Mouse (Mus musculus) midbrain, embryonic 16.5 days (tissue): Measurements from ENCODE around the gene Daam2. TPM values are rescaled to one million over a fixed set of nuclear protein-coding genes. Genes with fewer than 3 reads are reported as not detected.

Experiments used
- ATAC-seq: fragments of 200-750 bp; cut with Nextera tagmentation; 2 replicates; pipeline ENCODE4 v1.8.0; 2017; ENCODE audit warnings: moderate TSS enrichment
- H3K27ac ChIP-seq: fragments of 300-500 bp; sonication (generic); 2 replicates; pipeline ENCODE4 v1.5.1; 2014; ENCODE audit warnings: mild to moderate bottlenecking, low read length, mixed read lengths
- H3K27me3 ChIP-seq: fragments of 300-500 bp; sonication (generic); 2 replicates; pipeline ENCODE4 v1.6.1; 2014; ENCODE audit warnings: low read depth, low read length, mixed read lengths; ENCODE audit not compliant: control insufficient read depth, insufficient read depth
- H3K36me3 ChIP-seq: fragments of 300-500 bp; sonication (generic); 2 replicates; pipeline ENCODE4 v1.6.1; 2014; ENCODE audit warnings: mild to moderate bottlenecking, low read length, moderate library complexity, mixed read lengths; ENCODE audit not compliant: control insufficient read depth, insufficient read depth
- H3K4me1 ChIP-seq: fragments of 300-500 bp; sonication (generic); 2 replicates; pipeline ENCODE4 v1.6.1; 2014; ENCODE audit warnings: mild to moderate bottlenecking, low read length, mixed read lengths; ENCODE audit not compliant: control insufficient read depth, insufficient read depth
- H3K4me2 ChIP-seq: fragments of 300-500 bp; sonication (generic); 2 replicates; pipeline ENCODE4 v1.6.1; 2014; ENCODE audit warnings: mild to moderate bottlenecking, low read length, mixed read lengths
- H3K4me3 ChIP-seq: fragments of 300-500 bp; sonication (generic); 2 replicates; pipeline ENCODE4 v1.5.1; 2014; ENCODE audit warnings: low read depth, mild to moderate bottlenecking, low read length, moderate library complexity, mixed read lengths
- H3K9ac ChIP-seq: fragments of 300-500 bp; sonication (generic); 2 replicates; pipeline ENCODE4 v1.6.1; 2014; ENCODE audit warnings: low read depth, low read length, mixed read lengths
- H3K9me3 ChIP-seq: fragments of 300-500 bp; sonication (generic); replicated peaks from 2 replicates; pipeline ENCODE4 v1.6.1; 2014; ENCODE audit warnings: mild to moderate bottlenecking, low read length, mixed read lengths; ENCODE audit not compliant: control insufficient read depth, poor library complexity, severe bottlenecking
- WGBS: fragments of 180-500 bp; shearing (Covaris S2); extraction: QIAGEN DNeasy Blood & Tissue Kit; methylation state at CpG from one replicate; pipeline ENCODE4 v1.1.7; 2014; 5-methylcytosine and 5-hydroxymethylcytosine counted together
- polyA plus RNA-seq: library from polyadenylated mRNA; unstranded; fragments of >200 nt; fragmentation: Nextera tagmentation; extraction: Ambion mirVana; gene quantifications from 2 replicates; pipeline ENCODE4 v1.2.1, GENCODE M21; 2015

Gene Daam2
- polyA plus RNA-seq, 1 experiment from 2014 or later: 1.8 TPM

- Histone ChIP-seq H3K9ac (no peak overlapping the region), H3K27me3 (no peaks in the 10 kb centered on the region), H3K9me3 (no peaks in the 10 kb centered on the region), H3K36me3 (peaks cover 10% of the 10 kb centered on the region), H3K4me1 (no peaks in the 10 kb centered on the region), H3K4me3 (no peak overlapping the region), H3K4me2 (no peak overlapping the region), H3K27ac (no peak overlapping the region)
- 84% methylated on average over 6 of the region's 6 CpGs for WGBS
- no peak for ATAC-seq
Measured at GRCm38 (mm10) chr17:49436631-49437030, 127.5 kb downstream of the Daam2 start.

GRCm38 (mm10) chr17:49435081-49435480 lies 129.1 kb downstream of the Daam2 start:
- H3K9ac ChIP-seq: no peak overlapping the region
- no peak overlapping the region for H3K27ac ChIP-seq
- H3K4me3 ChIP-seq: no peak overlapping the region
- no peak overlapping the region for H3K4me2 ChIP-seq
- no peak for ATAC-seq
- peaks cover under 1% of the 10 kb centered on the region; the same call in 1 of the 2 replicates for H3K4me1 ChIP-seq
- 92% methylated on average over 10 of the region's 10 CpGs for WGBS
- no peaks in the 10 kb centered on the region for H3K27me3 ChIP-seq
- H3K36me3 ChIP-seq: peaks cover 10% of the 10 kb centered on the region
- H3K9me3 ChIP-seq: no peaks in the 10 kb centered on the region

- no peak for ATAC-seq
- H3K4me3 ChIP-seq: no peak overlapping the region
- H3K27ac ChIP-seq: no peak overlapping the region
- WGBS: 73% methylated on average over 6 of the region's 6 CpGs
- no peaks in the 10 kb centered on the region for H3K9me3 ChIP-seq
- no peaks in the 10 kb centered on the region for H3K27me3 ChIP-seq
- no peak overlapping the region for H3K9ac ChIP-seq
- no peak overlapping the region for H3K4me2 ChIP-seq
- H3K4me1 ChIP-seq: peaks cover 5% of the 10 kb centered on the region
- H3K36me3 ChIP-seq: peaks cover 10% of the 10 kb centered on the region
Measured at GRCm38 (mm10) chr17:49434236-49434635, 129.9 kb downstream of the Daam2 start.

DNA sequence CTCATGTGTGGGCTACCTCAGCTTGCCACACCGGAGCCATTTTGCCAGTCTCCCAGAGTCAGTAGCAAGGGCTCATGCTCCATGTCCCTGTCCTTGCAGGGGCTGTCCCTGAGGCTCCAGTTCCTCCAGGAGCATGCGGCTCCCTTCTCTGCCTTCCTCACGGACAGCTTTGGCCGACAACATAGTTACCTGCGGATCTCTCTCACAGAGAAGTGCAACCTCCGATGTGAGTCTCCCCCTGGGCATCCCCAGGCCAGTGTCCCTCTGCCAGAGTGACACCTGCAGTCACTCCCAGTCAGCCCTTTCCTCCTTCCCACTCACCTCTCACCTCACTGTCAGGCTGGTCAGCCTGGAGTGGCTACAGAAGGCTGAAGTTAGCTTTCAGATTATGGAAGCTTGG lies 131.1 kb downstream of the Daam2 start:
- Histone ChIP-seq H3K4me2 (no peak overlapping the region), H3K27ac (no peak overlapping the region), H3K4me3 (no peak overlapping the region), H3K9ac (no peak overlapping the region), H3K9me3 (no peaks in the 10 kb centered on the region), H3K36me3 (peaks cover 10% of the 10 kb centered on the region), H3K4me1 (peaks cover 13% of the 10 kb centered on the region), H3K27me3 (no peaks in the 10 kb centered on the region)
- ATAC-seq: no peak
- 94% methylated on average over 6 of the region's 6 CpGs for WGBS

- no peaks in the 10 kb centered on the region for H3K9me3 ChIP-seq
- no peaks in the 10 kb centered on the region for H3K27me3 ChIP-seq
- no peak for ATAC-seq
- H3K9ac ChIP-seq: no peak overlapping the region
- H3K4me2 ChIP-seq: no peak overlapping the region
- WGBS: 85% methylated on average over 3 of the region's 4 CpGs
- H3K36me3 ChIP-seq: peaks cover 10% of the 10 kb centered on the region
- H3K27ac ChIP-seq: no peak overlapping the region
- H3K4me3 ChIP-seq: no peak overlapping the region
- peaks cover 15% of the 10 kb centered on the region for H3K4me1 ChIP-seq
Measured at GRCm38 (mm10) chr17:49432071-49432711, 132.0 kb downstream of the Daam2 start.

- Histone ChIP-seq H3K27ac (no peak overlapping the region), H3K4me1 (peaks cover 15% of the 10 kb centered on the region), H3K4me2 (no peak overlapping the region), H3K9ac (no peak overlapping the region), H3K9me3 (no peaks in the 10 kb centered on the region), H3K27me3 (no peaks in the 10 kb centered on the region), H3K4me3 (no peak overlapping the region), H3K36me3 (peaks cover 10% of the 10 kb centered on the region)
- 95% methylated on average over 6 of the region's 6 CpGs for WGBS
- no peak for ATAC-seq
Measured at GRCm38 (mm10) chr17:49431176-49431575, 133.0 kb downstream of the Daam2 start.

GRCm38 (mm10) chr17:49430136-49430535 lies 134.0 kb downstream of the Daam2 start:
- ATAC-seq: no peak
- WGBS: 89% methylated on average over 6 of the region's 6 CpGs
- no peak overlapping the region for H3K9ac ChIP-seq

DNA sequence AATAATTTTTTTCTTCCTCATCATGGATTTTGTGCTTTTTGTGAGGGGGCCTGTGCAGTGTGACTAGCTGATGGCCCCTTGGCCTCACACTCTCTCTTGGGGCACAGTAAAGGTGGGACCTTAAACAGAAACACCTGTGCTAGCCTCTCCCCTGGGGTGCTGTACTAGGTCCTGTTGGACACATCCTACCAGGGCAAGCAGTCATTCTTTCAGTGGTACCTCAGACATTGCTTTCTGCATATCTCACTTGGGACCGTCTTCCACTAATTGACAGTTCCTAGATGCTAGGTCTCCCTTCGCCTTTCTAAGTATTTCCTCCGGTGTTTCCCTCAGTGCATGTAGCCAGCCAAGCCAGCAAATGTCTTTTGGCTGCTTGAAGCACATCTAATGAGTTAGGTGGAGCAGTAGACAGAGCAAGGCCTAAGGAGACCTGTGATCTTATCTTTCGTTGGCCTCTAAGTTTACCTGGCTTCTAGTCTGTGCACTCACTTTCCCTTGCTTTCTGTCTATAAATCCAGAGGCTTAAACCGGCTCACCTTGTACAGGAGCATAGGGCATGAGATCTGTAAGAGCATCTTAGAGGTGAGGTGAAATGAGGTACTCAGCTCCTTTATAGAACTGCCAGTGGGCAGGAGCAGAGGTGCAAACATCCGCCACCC lies 134.5 kb downstream of the Daam2 start:
- Histone ChIP-seq H3K4me1 (peaks cover 15% of the 10 kb centered on the region), H3K9me3 (no peaks in the 10 kb centered on the region), H3K27ac (no peak overlapping the region), H3K36me3 (no peaks in the 10 kb centered on the region), H3K4me3 (no peak overlapping the region), H3K9ac (no peak overlapping the region), H3K27me3 (no peaks in the 10 kb centered on the region), H3K4me2 (no peak overlapping the region)
- ATAC-seq: no peak
- 97% methylated on average over 6 of the region's 6 CpGs for WGBS

More at GRCm38 (mm10) chr17:49430136-49430535, 134.0 kb downstream of the Daam2 start:
- no peak overlapping the region for H3K4me3 ChIP-seq
- no peak overlapping the region for H3K27ac ChIP-seq
- no peaks in the 10 kb centered on the region for H3K27me3 ChIP-seq
- H3K36me3 ChIP-seq: peaks cover under 1% of the 10 kb centered on the region
- no peak overlapping the region for H3K4me2 ChIP-seq
- H3K4me1 ChIP-seq: peaks cover 15% of the 10 kb centered on the region
- H3K9me3 ChIP-seq: no peaks in the 10 kb centered on the region

DNA sequence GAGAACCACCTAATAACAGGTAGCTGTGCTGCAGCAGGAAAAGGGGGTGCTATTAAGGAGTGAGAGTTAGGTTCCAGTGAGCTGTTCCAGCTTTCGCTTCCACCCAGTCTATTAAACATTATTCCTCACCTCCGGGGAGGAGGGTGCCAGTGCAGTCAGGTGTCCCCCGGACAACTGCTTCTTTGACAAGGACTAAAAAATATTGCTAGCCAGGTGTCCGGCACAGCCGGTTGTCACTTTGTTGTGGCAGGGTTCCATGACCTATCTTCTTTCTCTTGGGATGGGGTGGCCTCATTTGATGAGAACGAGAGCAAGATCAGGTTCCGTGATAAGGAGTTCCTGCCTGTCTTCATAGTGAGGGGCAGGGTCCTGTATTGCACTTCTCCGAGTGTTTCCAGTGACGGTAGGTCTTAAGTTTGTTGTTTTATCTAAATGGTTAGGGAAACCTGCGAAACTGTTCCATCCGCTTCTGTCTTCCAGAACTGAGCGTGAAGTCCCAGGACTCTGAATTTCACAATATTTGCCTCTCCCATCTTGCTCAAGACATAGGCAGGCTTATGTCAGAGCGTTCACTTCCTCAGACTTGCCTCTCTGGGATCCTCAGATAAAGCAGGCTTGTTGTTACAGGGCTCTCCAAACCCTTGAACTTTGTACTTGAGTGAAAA lies 135.3 kb downstream of the Daam2 start:
- H3K4me2 ChIP-seq: peak overlapping the region; percentile 94
- peak overlapping the region; percentile 89 for H3K9ac ChIP-seq
- peak overlapping the region; percentile 85 for H3K4me3 ChIP-seq
- H3K4me1 ChIP-seq: peaks cover 15% of the 10 kb centered on the region
- no peaks in the 10 kb centered on the region for H3K9me3 ChIP-seq
- no peak overlapping the region for H3K27ac ChIP-seq
- H3K27me3 ChIP-seq: no peaks in the 10 kb centered on the region
- no peak for ATAC-seq
- 70% methylated on average over 13 of the region's 13 CpGs for WGBS
- no peaks in the 10 kb centered on the region for H3K36me3 ChIP-seq
